Mouse (Mus musculus): ENCODE measurements around the gene Gbp7. TPM values are rescaled to one million over a fixed set of nuclear protein-coding genes. Genes with fewer than 3 reads are reported as not detected.
"Not testable (repeated sequence)": the region's sequence is repeated elsewhere in the genome, so short reads cannot be mapped to it uniquely, and the experiment has no call there.

Gbp7 gene
- polyA plus RNA-seq, 1 experiment from 2014 or later = 1.3 TPM

DNA sequence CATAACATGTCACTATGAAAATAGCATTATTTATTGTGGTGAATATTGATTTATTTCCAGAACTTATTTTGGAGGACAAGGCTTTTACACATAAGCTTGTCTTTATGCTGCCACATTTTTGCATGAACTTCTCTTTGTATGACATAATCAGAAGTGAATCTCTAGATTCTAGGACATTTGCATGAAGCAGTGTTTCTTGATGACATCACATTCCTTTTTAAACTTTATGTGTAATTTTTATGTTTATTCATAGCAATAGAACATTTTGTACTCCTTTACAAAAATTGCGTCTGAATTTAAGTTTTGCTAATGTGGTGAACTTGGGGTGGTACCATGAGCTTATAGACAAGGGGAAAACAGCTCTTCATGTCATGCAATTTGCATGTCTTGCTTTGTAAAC, 5.5 kb downstream of the Gbp7 start:
- H3K4me3 ChIP-seq (replicated peaks) = no peak overlapping the region
- no peaks in the 10 kb centered on the region for H3K36me3 ChIP-seq
- H3K9ac ChIP-seq (replicated peaks) = no peak overlapping the region
- H3K27ac ChIP-seq = no peak overlapping the region
- 76% methylated on average over 1 of the region's 1 CpGs for WGBS
- no peak overlapping the region for H3K4me2 ChIP-seq (replicated peaks)
- 0 out of 2 replicates have a peak, but pooled peaks cover 4% of the 10 kb centered on the region for H3K27me3 ChIP-seq
- no peaks in the 10 kb centered on the region for H3K9me3 ChIP-seq
- no peak for ATAC-seq
- H3K4me1 ChIP-seq (replicated peaks) = peaks cover 3% of the 10 kb centered on the region; the same call in 1 of the 2 replicates

DNA sequence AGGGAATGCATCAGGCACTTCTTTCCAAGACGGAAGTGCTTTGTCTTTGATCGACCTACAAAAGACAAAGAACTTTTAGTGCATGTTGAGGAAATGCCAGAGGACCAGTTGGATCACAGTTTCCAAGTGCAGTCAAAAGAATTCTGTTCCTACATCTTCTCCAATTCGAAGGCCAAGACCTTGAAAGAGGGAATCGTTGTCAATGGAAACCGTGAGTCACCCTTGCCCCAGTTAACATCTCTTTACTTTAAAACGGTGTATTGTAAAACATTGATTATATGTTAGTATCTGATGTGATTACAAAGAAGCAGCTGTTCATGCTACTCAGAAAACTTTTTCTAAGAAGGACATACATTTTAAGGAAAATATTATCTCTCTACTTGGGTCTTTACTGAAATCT, 11.2 kb downstream of the Gbp7 start:
- H3K4me1 ChIP-seq (replicated peaks) = no peaks in the 10 kb centered on the region
- H3K27ac ChIP-seq = no peak overlapping the region
- H3K36me3 ChIP-seq = no peaks in the 10 kb centered on the region
- H3K4me2 ChIP-seq (replicated peaks) = no peak overlapping the region
- H3K4me3 ChIP-seq (replicated peaks) = no peak overlapping the region
- no peaks in the 10 kb centered on the region for H3K27me3 ChIP-seq
- H3K9me3 ChIP-seq = no peaks in the 10 kb centered on the region
- H3K9ac ChIP-seq (replicated peaks) = no peak overlapping the region
- no peak for ATAC-seq
- 90% methylated on average over 6 of the region's 6 CpGs for WGBS

DNA sequence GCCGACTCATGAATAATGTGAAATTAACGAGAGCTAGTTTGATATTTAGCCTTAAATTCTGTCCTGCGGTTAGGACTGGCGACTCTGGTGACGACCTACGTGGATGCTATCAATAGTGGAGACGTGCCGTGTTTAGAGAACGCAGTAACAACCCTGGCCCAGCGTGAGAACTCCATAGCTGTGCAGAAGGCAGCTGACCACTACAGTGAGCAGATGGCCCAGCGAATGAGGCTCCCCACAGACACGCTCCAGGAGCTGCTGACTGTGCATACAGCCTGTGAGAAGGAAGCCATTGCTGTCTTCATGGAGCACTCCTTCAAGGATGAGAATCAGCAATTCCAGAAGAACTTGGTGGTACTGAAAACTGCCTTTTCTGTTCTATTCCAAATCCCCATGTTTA, 12.6 kb downstream of the Gbp7 start:
- H3K36me3 ChIP-seq; H3K4me2 ChIP-seq (replicated peaks); H3K4me3 ChIP-seq (replicated peaks); H3K27me3 ChIP-seq; H3K9ac ChIP-seq (replicated peaks); H3K9me3 ChIP-seq; H3K27ac ChIP-seq; H3K4me1 ChIP-seq (replicated peaks): not testable (repeated sequence)
- ATAC-seq = peak; percentile 68
- 84% methylated on average over 12 of the region's 12 CpGs for WGBS

DNA sequence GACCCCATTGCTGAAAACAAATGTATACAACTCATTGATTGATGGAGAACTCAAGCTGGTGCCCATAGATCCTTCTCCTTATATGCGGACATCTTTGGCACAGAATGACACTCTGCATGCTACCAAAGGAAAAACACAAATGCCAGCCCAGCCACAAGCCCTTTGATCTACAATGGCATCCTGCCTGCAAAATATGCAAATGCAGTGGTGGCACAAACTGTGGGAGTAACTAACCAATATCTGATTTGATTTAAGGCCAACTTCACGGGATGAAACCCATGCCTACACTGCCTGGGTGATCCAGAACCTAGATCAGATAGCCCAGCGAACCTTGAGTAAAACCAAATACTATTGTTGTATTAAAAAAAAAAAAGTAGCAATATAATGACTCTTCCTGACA, 16.5 kb downstream of the Gbp7 start:
- Histone ChIP-seq H3K9ac (replicated peaks) (no peak overlapping the region), H3K27me3 (no peaks in the 10 kb centered on the region), H3K27ac (no peak overlapping the region), H3K4me2 (replicated peaks) (no peak overlapping the region), H3K4me3 (replicated peaks) (no peak overlapping the region), H3K9me3 (no peaks in the 10 kb centered on the region), H3K36me3 (no peaks in the 10 kb centered on the region), H3K4me1 (replicated peaks) (no peaks in the 10 kb centered on the region)
- no peak for ATAC-seq
- WGBS = 88% methylated on average over 3 of the region's 3 CpGs

DNA sequence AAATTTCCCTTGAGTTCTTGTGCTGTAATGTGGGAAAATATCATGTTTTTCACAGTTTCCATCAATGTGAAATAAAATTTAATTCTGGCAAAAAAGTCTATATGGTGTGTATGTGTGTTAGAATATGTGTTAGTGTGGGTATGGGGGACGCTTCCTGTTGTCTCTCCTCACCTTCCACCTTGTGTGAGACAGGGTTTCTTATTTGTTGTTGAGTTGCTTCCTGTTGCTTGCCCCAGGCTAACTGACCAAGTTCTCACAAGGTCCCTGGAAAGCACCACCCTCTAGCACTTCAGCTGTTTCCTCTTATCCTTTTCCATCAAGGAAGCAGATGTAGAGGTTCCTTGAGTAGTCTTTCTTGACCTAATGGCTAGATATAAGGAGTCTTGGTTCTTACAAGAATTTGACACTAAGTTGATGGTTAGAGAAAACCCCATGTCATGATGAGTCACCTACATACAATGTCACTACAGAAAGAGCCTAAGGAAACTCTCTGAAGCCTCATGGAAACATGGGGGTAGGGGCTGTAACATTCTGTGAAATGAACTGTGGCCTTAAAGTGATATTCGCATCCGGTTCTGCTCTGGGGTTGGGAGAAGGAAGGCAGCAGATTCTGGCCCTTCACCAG, 20.0 kb downstream of the Gbp7 start:
- H3K27me3 ChIP-seq = no peaks in the 10 kb centered on the region
- no peak overlapping the region for H3K9ac ChIP-seq (replicated peaks)
- H3K27ac ChIP-seq = no peak overlapping the region
- 92% methylated on average over 3 of the region's 3 CpGs for WGBS
- no peak overlapping the region for H3K4me3 ChIP-seq (replicated peaks)
- H3K9me3 ChIP-seq = no peaks in the 10 kb centered on the region
- no peak for ATAC-seq
- H3K36me3 ChIP-seq = no peaks in the 10 kb centered on the region
- H3K4me2 ChIP-seq (replicated peaks) = no peak overlapping the region
- no peaks in the 10 kb centered on the region for H3K4me1 ChIP-seq (replicated peaks)

DNA sequence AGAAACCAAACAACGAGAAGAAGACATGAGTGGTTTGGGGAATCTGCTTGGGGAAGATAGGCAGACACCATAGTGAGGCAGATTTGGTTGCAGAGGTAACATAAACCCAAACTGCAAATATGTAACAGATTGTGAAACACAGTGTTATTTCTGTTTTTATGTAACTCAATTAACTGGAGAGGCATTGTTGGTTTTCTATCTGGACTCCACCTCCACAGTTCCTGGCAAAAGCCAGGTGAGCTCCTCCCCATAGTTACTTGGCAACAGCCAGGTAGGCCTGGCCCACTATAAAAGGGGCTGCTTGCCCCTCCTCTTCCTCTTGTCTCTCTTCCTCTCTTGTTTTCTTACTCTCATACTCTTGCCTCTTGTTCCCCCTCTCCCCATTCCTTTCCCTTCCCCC, 24.5 kb downstream of the Gbp7 start:
- ATAC-seq = no peak
- no peak overlapping the region for H3K4me2 ChIP-seq (replicated peaks)
- no peaks in the 10 kb centered on the region for H3K4me1 ChIP-seq (replicated peaks)
- H3K27me3 ChIP-seq = no peaks in the 10 kb centered on the region
- no peak overlapping the region for H3K4me3 ChIP-seq (replicated peaks)
- H3K9ac ChIP-seq (replicated peaks) = no peak overlapping the region
- WGBS = 80% methylated on average over 1 of the region's 1 CpGs
- no peaks in the 10 kb centered on the region for H3K36me3 ChIP-seq
- H3K27ac ChIP-seq = no peak overlapping the region
- H3K9me3 ChIP-seq = no peaks in the 10 kb centered on the region

DNA sequence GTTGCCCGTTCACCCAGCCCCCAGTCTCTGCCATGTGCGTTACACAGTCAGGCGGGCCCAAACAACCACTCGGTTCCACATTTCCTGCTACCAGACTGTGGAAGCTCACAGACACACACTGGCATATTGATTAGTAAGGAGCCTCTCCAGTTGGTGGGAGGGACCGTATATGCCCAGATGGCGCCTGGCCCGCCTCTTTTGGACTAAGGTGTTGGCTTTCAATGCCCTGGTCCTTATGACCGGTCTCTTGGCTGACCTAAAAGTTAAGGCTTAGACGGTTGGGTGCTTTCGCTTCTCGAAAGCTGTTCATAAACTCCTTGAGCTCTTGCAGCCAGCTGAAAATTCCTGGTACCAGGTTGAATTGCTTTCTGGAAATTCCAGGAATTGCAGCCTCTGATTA, 25.5 kb downstream of the Gbp7 start:
- no peak overlapping the region for H3K4me3 ChIP-seq (replicated peaks)
- WGBS = 90% methylated on average over 11 of the region's 11 CpGs
- no peaks in the 10 kb centered on the region for H3K27me3 ChIP-seq
- no peak for ATAC-seq
- H3K4me1 ChIP-seq (replicated peaks) = peaks cover 4% of the 10 kb centered on the region; the same call in 1 of the 2 replicates
- no peaks in the 10 kb centered on the region for H3K36me3 ChIP-seq
- no peaks in the 10 kb centered on the region for H3K9me3 ChIP-seq
- H3K9ac ChIP-seq (replicated peaks) = no peak overlapping the region
- no peak overlapping the region for H3K27ac ChIP-seq
- no peak overlapping the region for H3K4me2 ChIP-seq (replicated peaks)

DNA sequence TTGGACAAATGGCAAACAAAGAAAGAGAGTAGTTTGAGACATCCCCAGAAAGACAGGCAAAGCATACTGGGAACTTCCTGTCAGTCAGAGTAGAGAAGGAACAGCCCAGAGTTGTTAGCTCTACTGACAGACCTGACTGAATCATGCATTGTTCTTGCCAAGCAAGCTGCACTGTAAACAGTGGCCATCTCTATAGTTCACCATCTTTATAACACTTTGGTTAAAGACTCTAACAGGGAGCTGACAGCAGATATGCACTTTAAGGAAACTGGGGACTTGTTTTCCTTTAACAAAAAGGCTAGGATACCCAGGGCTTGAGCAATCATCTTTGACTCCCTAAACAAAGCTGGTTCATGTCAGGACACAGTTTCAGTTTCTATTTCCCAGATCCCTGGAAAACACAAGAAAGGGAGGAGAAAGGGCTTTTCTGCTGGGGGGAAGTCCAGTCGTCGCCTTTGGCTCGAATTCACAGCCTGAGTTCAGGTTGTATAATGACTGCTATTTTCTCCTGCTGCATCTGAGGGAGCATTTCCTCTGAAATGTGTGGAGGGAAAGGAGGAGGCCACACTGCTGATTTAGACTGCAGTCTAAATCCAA, 29.6 kb downstream of the Gbp7 start, which contains the start of gene Gbp3:
Gbp3 (plus strand) TSS at position 395 of the 597 bp plus-strand sequence.
- peak within 1 kb of the TSS; percentile 19; the same call in 1 of the 2 replicates for H3K4me3 ChIP-seq (replicated peaks)
- 48% methylated on average over 3 of the region's 3 CpGs for WGBS
- no peaks in the 10 kb centered on the region for H3K36me3 ChIP-seq
- H3K27ac ChIP-seq = no peak within 1 kb of the TSS
- H3K27me3 ChIP-seq = no peaks in the 10 kb centered on the region
- peak within 1 kb of the TSS; percentile 38 for H3K4me2 ChIP-seq (replicated peaks)
- ATAC-seq = no peak
- H3K9me3 ChIP-seq = no peaks in the 10 kb centered on the region
- peak within 1 kb of the TSS; percentile 48; the same call in 1 of the 2 replicates for H3K9ac ChIP-seq (replicated peaks)
- H3K4me1 ChIP-seq (replicated peaks) = peaks cover 4% of the 10 kb centered on the region; the same call in 1 of the 2 replicates

DNA sequence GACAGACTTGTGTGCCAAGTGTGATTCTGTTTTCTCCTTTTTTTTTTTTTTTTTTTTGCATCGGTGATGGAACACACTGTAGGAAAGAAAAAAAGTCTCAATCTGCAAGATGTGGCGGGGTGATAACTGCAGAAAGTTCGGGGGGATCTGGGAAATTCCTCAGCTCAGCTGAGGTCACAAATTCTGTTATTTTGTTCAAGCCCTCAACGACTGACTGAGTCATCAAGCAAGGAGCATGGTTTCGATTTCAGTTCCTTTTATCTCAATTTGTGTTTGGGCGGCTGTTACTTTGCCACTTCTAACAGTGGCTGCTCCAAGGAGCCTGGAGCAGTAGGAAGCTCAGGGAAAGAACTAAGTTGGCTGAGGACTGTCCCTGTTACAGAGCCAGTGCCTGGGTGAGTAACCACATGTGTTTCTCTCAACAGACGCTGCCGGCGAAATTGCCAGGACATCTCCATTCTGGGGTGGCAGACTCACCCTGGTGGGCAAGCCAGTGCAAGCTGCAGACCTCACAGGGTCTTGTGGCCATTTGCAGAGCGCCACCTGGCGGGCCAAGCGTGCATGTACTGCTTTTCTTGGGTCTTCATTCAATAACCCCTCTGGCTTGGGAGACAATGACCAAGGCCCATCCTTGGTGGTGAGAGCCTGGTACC, 30.3 kb downstream of the Gbp7 start:
- Histone ChIP-seq H3K27me3 (no peaks in the 10 kb centered on the region), H3K4me3 (replicated peaks) (peak overlapping the region; percentile 19; the same call in 1 of the 2 replicates), H3K4me2 (replicated peaks) (peak overlapping the region; percentile 38), H3K4me1 (replicated peaks) (peaks cover 4% of the 10 kb centered on the region; the same call in 1 of the 2 replicates), H3K9ac (replicated peaks) (peak overlapping the region; percentile 48; the same call in 1 of the 2 replicates), H3K27ac (no peak overlapping the region), H3K9me3 (no peaks in the 10 kb centered on the region), H3K36me3 (no peaks in the 10 kb centered on the region)
- peak; percentile 88 for ATAC-seq
- 27% methylated on average over 12 of the region's 12 CpGs for WGBS

DNA sequence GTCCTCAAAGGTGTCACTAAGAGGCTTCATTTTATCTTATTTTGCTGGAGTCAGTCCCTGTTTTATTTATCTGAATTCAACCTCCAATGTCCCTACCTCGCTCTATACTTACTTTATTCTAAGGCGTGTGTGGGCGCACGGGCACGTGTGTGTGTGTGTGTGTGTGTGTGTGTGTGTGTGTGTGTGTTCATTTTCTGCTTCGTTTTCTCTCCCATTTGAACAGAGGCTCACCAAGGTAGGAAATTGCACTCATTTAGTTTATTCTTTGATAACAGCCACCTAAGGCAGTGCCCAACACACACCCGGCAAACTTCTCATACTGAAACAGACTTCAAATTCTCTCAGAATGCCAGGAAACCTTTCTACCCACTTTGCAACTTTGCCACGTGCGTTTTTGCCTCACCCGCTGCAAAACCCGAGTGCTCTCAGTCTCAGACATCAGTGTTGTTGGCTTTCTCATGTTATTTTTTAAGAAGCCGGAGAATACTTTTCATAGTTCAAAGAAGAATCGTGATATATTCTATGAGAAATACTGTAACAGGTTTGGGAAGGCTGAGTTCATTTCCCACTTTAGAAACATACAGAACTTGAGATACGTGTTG, 31.0 kb downstream of the Gbp7 start:
- H3K4me2 ChIP-seq (replicated peaks) = no peak overlapping the region
- H3K4me1 ChIP-seq (replicated peaks) = peaks cover 4% of the 10 kb centered on the region; the same call in 1 of the 2 replicates
- no peaks in the 10 kb centered on the region for H3K9me3 ChIP-seq
- no peak for ATAC-seq
- H3K9ac ChIP-seq (replicated peaks) = no peak overlapping the region
- no peak overlapping the region for H3K27ac ChIP-seq
- no peaks in the 10 kb centered on the region for H3K36me3 ChIP-seq
- H3K4me3 ChIP-seq (replicated peaks) = no peak overlapping the region
- WGBS = 91% methylated on average over 14 of the region's 14 CpGs
- no peaks in the 10 kb centered on the region for H3K27me3 ChIP-seq

DNA sequence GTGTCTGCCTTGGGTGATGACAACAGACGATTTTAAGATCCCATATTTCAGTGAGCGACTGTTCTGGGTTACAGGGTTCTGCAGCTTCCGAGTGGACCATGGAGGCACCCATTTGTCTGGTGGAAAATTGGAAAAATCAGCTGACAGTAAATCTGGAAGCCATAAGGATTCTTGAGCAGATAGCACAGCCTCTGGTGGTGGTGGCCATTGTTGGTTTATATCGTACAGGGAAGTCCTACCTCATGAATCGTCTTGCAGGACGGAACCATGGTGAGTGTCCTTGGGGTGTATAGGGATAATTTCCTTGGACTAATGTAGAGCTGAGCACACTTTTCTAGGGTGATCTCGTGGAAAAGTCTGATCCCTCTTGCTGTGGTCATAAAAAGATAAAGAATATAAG, 31.5 kb downstream of the Gbp7 start:
- 87% methylated on average over 7 of the region's 7 CpGs for WGBS
- Histone ChIP-seq H3K27me3 (no peaks in the 10 kb centered on the region), H3K4me1 (replicated peaks) (peaks cover 4% of the 10 kb centered on the region; the same call in 1 of the 2 replicates)

DNA sequence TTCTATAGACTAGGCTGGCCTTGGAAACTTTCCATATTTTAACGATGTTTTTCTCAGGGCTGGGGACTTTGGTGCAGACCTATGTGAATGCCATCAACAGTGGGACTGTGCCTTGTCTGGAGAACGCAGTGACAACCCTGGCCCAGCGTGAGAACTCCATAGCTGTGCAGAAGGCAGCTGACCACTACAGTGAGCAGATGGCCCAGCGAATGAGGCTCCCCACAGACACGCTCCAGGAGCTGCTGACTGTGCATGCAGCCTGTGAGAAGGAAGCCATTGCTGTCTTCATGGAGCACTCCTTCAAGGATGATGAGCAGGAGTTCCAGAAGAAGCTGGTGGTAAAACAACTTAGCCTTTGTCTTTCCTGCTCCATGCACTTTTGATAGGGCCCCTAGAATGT, 37.3 kb downstream of the Gbp7 start:
- not testable (repeated sequence) for H3K9ac ChIP-seq (replicated peaks); H3K27ac ChIP-seq; H3K27me3 ChIP-seq; H3K4me2 ChIP-seq (replicated peaks); H3K4me1 ChIP-seq (replicated peaks); H3K4me3 ChIP-seq (replicated peaks); ATAC-seq; H3K36me3 ChIP-seq; H3K9me3 ChIP-seq
- 78% methylated on average over 5 of the region's 5 CpGs for WGBS

More for the DNA sequence above, 31.5 kb downstream of the Gbp7 start:
- no peak overlapping the region for H3K4me3 ChIP-seq (replicated peaks)
- H3K9me3 ChIP-seq = no peaks in the 10 kb centered on the region
- no peak overlapping the region for H3K9ac ChIP-seq (replicated peaks)
- no peaks in the 10 kb centered on the region for H3K36me3 ChIP-seq
- no peak overlapping the region for H3K4me2 ChIP-seq (replicated peaks)
- no peak for ATAC-seq
- no peak overlapping the region for H3K27ac ChIP-seq
